Comparison of ENCODE assay signal across 28 mouse cellular contexts in genomic region chr7:40663781-40664180, GRCm38 (mm10).
"Had no signal": no experiment of that assay in that cellular context is flagged by ENCODE, and none has a peak within 500 bp of the region (broad histone marks: within the 10 kb centered on the region; RNA-seq: fewer than 3 reads in every experiment).

No protein-coding gene starts in this region.

- H3K27ac ChIP-seq: embryonic facial prominence, embryonic 10.5 days; embryonic facial prominence, embryonic 12.5 days; embryonic facial prominence, embryonic 13.5 days; embryonic facial prominence, embryonic 15.5 days; forebrain, embryonic 10.5 days; forebrain, embryonic 12.5 days; forebrain, embryonic 13.5 days; forebrain, embryonic 15.5 days; gastrocnemius, adult 2 months had no signal

- H3K4me1 ChIP-seq: embryonic facial prominence, embryonic 12.5 days; embryonic facial prominence, embryonic 13.5 days; embryonic facial prominence, embryonic 15.5 days; forebrain, embryonic 15.5 days had no signal

- H3K36me3 ChIP-seq: embryonic facial prominence, embryonic 10.5 days; embryonic facial prominence, embryonic 12.5 days; embryonic facial prominence, embryonic 13.5 days; embryonic facial prominence, embryonic 15.5 days; forebrain, embryonic 10.5 days; forebrain, embryonic 12.5 days; forebrain, embryonic 15.5 days had no signal

- H3K4me2 ChIP-seq: embryonic facial prominence, embryonic 12.5 days; embryonic facial prominence, embryonic 13.5 days; embryonic facial prominence, embryonic 15.5 days; forebrain, embryonic 12.5 days; forebrain, embryonic 13.5 days; forebrain, embryonic 15.5 days had no signal

- H3K9me3 ChIP-seq: embryonic facial prominence, embryonic 10.5 days; embryonic facial prominence, embryonic 12.5 days; embryonic facial prominence, embryonic 13.5 days; embryonic facial prominence, embryonic 15.5 days; forebrain, embryonic 10.5 days; forebrain, embryonic 12.5 days; forebrain, embryonic 13.5 days; forebrain, embryonic 15.5 days had no signal

- H3K4me3 ChIP-seq: embryonic facial prominence, embryonic 10.5 days; embryonic facial prominence, embryonic 12.5 days; embryonic facial prominence, embryonic 13.5 days; embryonic facial prominence, embryonic 15.5 days; erythroblast, embryonic 14.5 days; forebrain, embryonic 10.5 days; forebrain, embryonic 12.5 days; forebrain, embryonic 13.5 days; forebrain, embryonic 15.5 days; gastrocnemius, adult 2 months had no signal

- H3K9ac ChIP-seq: embryonic facial prominence, embryonic 12.5 days; embryonic facial prominence, embryonic 13.5 days; embryonic facial prominence, embryonic 15.5 days; forebrain, embryonic 12.5 days; forebrain, embryonic 13.5 days; forebrain, embryonic 15.5 days; forebrain, postnatal 0 days had no signal

- DNase-seq: cerebellum, adult 2 months; cerebellum, adult 8-10 months; cerebellum, adult 9-10 months; cerebellum, adult 9-11 months; cerebellum, postnatal 10 days; cerebellum, postnatal 14 days; cerebellum, postnatal 25 days; cerebellum, postnatal 36 days; embryo, embryonic 11 days; forebrain, postnatal 0 days; gastrocnemius, adult 2 months; gastrocnemius, postnatal 10 days; gastrocnemius, postnatal 14 days; gastrocnemius, postnatal 25 days; gastrocnemius, postnatal 36 days; heart, adult 11 months; heart, adult 18-20 months had no signal

- ATAC-seq: forebrain, embryonic 13.5 days; forebrain, embryonic 14.5 days; forebrain, embryonic 15.5 days; forebrain, embryonic 16.5 days; forebrain, postnatal 0 days had no signal

- H3K27me3 ChIP-seq: embryonic facial prominence, embryonic 12.5 days; embryonic facial prominence, embryonic 13.5 days; embryonic facial prominence, embryonic 15.5 days; forebrain, embryonic 12.5 days; forebrain, embryonic 13.5 days; forebrain, embryonic 15.5 days had no signal
